Mouse (Mus musculus): Measurements from ENCODE around the gene Gm8011.
"Not testable (repeated sequence)": the region's sequence is repeated elsewhere in the genome, so short reads cannot be mapped to it uniquely, and the experiment has no call there.

Gm8011 gene

DNA sequence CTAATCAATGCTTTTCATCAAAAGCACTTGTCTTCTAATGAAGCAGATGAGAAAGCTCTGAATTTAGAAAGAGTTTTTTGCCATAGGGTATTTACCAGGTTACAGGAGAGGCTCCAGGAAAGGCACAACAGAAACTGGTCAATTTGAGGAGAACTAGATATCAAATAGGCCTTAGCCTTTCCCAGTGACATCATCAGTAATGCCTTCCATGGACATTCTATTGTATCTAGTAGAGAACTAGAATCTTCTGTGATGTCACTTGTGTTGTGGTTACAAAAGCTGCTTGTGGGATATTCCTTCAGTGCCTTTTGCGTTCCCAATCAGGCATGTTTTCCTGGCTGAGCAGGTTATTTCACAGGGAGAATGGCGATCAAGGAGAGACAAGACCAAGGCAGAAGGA is at the start of gene Gm8011:
Gene Gm8011, plus strand, starts transcription at position 301 of the 400 bp plus-strand sequence.
- not testable (repeated sequence) for DNase-seq

- DNase-seq: not testable (repeated sequence)
These were observed 24.1 kb upstream of the Gm8011 start, which contains the start of gene Gm8005 for GRCm38 (mm10) chr14:42439573-42439972. TSS of gene Gm8005 (minus strand) at chr14:42439673.

DNA sequence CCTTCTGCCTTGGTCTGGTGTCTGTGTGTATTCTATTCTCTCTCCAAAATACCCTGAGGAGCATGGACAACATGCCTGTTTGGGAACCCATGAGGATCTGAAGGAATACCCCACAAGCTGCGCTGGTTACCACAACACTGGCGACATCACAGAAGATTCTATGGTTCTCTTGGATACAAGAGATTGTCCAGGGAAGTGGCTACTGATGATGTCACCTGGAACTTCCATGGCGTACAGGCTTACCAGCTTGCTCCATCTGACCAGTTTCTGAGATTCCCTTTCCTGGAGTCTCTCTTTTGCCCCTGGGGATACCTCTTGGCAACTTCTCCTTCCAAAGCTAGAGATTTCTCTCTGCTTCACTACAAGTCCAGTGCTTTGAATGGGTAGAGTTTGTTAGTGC is 38.6 kb downstream of the Gm8011 start, which contains the start of gene Gm8020:
Gene Gm8020, minus strand, starts transcription at position 101 of the 400 bp plus-strand sequence.
- DNase-seq: not testable (repeated sequence)
